Mouse (Mus musculus): Measurements from ENCODE around the gene Gm3486.
A peak's percentile ranks its signal among the peaks of the same experiment; 100 is the strongest.
"Not testable (repeated sequence)": the region's sequence is repeated elsewhere in the genome, so short reads cannot be mapped to it uniquely, and the experiment has no call there.

Gene Gm3486

DNA sequence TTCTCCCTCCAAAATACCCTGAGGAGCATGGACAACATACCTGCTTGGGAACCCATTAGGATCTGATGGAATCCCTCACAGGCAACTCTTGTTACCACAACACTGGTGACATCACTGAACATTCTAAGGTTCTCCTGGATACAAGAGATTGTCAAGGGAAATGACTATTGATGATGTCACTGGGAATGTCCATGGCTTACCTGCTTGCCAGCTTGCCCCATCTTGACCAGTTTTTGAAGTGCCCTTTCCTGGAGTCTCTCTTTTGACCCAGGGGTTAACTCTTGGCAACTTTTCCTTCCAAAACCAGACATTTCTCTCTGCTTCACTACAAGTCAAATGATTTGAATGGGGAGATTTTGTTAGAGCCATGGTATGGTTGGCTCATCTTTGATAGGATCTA is at the start of gene Gm3486:
Gene Gm3486 (minus strand): TSS at position 101 of the 400 bp plus-strand sequence.
- not testable (repeated sequence) for DNase-seq

DNA sequence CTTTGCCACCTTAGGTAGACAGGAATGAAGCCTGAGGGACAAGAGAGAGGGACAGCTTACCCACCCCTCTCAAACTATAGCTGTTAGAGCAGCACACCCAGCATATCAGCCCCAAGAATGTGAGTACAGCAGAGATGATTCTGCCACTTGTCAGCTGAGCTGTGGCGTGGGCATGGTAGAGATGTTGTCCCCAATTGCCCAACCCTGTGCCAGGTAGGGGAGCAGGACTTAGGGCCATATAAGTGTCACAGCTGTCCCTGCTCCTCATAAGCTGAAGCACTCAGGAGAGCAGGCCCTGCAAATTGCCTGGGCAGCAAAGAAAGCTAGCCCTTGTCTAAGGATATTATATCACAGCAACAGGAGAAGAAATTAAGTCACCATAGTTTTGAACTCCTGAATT is 35.4 kb upstream of the Gm3486 start:
- not testable (repeated sequence) for DNase-seq

DNA sequence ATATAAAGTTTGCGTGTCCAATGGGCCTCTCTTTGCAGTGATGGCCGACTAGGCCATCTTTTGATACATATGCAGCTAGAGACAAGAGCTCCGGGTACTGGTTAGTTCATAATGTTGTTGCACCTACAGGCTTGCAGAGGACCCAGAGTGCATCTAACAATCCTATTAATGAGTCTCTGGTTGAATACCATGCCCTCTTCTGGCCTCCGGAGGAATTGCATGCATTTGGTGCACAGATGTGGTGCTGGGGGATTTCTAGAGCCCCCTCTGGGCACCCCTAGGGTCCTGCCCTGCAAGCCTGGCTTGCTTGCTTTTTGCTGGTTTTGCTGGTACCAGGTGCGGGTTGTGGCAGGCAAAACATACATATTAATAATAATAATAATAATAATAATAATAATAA is 31.4 kb upstream of the Gm3486 start:
- DNase-seq: peak in 1 of 2 experiments; percentile 1

DNA sequence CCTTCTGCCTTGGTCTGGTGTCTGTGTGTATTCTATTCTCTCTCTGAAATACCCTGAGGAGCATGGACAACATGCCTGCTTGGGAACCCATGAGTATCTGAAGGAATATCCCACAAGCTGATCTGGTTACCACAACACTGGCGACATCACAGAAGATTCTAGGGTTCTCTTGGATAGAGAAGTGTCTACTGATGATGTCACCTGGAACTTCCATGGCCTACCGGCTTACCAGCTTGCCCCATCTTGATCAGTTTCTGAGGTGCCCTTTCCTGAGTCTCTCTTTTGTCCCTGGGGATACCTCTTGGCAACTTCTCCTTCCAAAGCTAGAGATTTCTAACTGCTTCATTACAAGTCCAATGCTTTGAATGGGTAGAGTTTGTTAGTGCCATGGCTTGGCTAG is 35.9 kb downstream of the Gm3486 start, which contains the start of gene Gm7954:
Gene Gm7954 (minus strand): TSS at position 101 of the 400 bp plus-strand sequence.
- not testable (repeated sequence) for DNase-seq

All from kidney, postnatal 25 days (tissue).